Mouse (Mus musculus) left cerebral cortex, adult 9 months (tissue): ENCODE measurements around the gene Smndc1.

Source experiments
- DNase-seq, 2 experiments: peaks; one replicate each; pipeline ENCODE4 v3.0.0; 2022; ENCODE audit warnings: low spot score in 2 of 2

Gene Smndc1

DNA sequence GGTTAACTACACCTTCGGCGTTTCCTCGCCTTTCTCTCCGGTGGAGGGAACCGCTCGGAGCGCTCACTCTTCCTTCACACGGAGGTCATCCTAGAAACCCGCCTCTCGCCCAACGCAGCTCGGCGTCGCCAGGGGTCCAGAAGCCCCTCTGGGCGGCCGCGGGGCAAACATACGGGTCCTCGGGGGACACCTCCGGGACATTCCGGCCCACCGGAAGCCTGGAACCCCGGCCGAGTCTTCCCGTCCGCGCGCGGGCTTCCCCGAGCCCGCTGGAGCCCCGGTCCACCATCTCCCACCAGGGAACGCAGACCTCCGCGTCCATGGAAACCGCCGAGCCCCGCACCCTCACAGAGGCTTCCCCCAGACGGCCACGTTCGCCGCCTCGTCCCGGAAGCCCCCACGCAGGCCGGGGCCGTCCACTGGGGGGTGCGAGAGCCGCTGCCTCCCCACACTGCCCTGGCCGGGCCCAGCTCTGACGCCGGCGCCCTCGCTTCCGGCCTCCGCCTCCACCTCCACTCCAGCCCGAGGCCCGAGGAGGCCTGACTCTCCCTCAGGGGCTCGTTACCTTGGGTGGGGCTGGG lies 437 bp downstream of the Smndc1 start:
- no peak for DNase-seq

GRCm38 (mm10) chr19:53389417-53389816 lies 961 bp downstream of the Smndc1 start:
- no peak for DNase-seq

- DNase-seq: no peak
Observed at GRCm38 (mm10) chr19:53383336-53383735, 7.0 kb downstream of the Smndc1 start.

GRCm38 (mm10) chr19:53378421-53378820 lies 12.0 kb downstream of the Smndc1 start:
- no peak for DNase-seq

DNA sequence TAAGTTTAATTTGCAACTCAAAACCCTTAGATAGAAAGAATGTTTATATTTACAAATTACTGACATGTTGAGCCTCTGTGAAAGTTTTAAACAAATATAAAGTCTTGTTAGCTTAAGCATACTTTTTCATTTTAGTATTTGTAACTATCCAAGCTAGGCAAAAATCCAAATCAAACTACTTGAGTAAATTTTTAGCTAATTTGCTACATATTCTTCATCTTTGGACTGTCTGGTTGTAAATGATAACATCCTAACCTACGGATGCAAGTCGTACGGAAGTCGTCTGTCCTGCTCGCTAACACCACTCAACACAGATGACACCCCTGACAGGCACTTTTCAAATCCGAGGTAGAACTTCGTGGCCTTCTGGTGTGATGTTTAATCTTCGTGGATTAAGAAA lies 12.7 kb downstream of the Smndc1 start:
- no peak for DNase-seq

DNA sequence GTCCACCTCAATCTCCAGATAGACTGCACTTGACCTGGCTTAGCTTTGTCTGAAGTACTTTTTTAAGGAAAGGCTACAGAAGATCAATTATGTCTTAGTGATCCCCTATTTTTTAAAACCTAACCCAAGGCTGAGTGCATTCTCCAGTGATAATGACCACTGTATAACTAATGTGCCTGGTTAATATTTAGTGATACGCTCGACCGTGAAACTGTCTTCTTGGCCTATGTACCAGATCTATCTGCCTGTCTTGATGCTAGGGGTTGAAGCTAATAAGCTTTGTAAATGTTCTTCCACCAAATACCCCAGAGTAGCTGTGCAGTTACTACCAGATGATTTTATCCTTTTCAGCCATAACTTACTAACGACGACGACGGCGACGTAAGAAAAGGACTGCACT lies 14.6 kb downstream of the Smndc1 start:
- no peak for DNase-seq

- no peak for DNase-seq
Observed at GRCm38 (mm10) chr19:53375299-53375698, 15.1 kb downstream of the Smndc1 start.

- no peak for DNase-seq
Observed at GRCm38 (mm10) chr19:53373570-53373969, 16.8 kb downstream of the Smndc1 start.

DNA sequence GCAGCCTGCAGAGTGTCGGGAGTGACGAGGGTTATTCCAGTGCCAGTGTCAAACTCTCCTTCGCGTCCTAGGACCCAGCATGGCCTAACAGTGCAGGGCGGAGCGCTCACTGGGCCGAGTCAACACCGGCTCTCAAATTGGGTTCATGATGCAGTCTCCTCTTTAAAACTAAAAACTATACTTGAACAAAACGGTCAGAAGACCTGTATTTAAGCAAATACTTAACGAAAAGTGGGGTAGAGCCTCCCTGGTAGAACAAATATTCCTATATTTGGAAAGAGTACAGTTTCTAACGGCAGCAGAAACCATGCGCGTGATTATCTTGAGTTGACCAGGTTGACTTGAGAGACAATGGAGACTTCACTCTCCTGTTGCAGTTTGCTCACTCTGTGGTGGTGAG lies 18.7 kb downstream of the Smndc1 start, which contains the start of gene Gm10197:
Gene Gm10197 (minus strand): TSS at position 101 of the 400 bp plus-strand sequence.
- no peak for DNase-seq

GRCm38 (mm10) chr19:53370233-53370632 lies 20.1 kb downstream of the Smndc1 start:
- DNase-seq: no peak

GRCm38 (mm10) chr19:53369469-53370043 lies 20.8 kb downstream of the Smndc1 start:
- DNase-seq: peak in 1 of 2 experiments; percentile 92

GRCm38 (mm10) chr19:53366881-53367280 lies 23.5 kb downstream of the Smndc1 start:
- DNase-seq: no peak

DNA sequence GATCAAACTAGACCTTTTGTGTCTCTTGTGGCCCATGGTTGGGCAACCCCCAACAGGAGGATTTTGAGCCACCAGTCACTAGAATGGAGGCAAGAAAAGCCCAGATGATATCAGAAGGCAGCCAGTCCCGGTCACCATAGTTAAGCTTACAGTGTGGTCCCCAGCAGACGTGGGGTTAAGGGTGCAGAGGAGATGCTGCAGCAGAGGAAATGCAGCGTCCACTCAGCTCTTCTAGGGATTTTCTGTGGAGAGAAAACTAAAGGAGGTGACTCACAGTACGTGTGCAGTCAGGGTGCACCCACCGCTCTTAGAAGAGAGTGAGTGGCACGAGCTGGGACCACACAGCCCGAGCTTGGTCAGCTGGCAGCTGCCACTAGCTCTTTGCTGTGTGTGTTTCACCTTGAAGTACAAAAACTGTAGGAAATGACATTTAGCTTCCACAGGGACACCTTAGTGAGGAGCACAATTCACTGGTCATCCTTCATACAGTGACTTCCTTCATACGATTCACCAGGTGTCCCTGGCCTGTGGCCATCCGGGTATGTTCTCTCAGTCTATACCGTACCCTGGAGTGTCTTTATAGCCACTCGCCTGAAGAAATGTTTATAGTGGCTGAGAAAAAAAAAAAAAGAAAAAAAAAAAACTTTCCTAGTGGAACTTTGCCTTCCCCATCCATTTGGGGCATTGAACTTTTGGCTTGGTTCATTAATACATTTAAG lies 24.2 kb downstream of the Smndc1 start:
- DNase-seq: no peak

DNA sequence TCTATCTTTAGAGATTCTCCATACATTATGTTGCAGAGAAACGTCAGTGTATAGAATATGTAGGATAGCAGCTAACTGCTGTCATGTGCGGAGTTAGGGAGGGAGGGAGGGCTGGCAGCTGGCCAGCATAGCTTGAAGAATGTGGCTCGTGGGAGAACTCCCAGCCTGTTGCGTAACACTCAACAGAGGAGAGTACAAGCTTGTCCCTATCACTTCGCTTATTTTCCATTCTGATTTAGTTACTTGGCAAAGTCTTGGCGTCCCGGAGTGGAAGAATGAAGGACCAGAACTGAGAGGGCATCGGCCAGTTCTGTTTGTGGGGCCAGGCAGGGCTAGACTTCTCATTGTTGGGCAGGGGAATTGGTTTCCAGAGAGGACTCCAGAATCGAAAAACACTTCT lies 25.4 kb downstream of the Smndc1 start:
- peak; percentile 39 to 69 for DNase-seq

GRCm38 (mm10) chr19:53364551-53364950 lies 25.8 kb downstream of the Smndc1 start:
- no peak for DNase-seq

GRCm38 (mm10) chr19:53362967-53363366 lies 27.4 kb downstream of the Smndc1 start:
- no peak for DNase-seq

- DNase-seq: peak; percentile 46 to 66
Observed at GRCm38 (mm10) chr19:53360265-53360958, 30.0 kb downstream of the Smndc1 start.

- DNase-seq: peak in 1 of 2 experiments; percentile 48
Observed at GRCm38 (mm10) chr19:53359160-53360033, 31.0 kb downstream of the Smndc1 start.

DNA sequence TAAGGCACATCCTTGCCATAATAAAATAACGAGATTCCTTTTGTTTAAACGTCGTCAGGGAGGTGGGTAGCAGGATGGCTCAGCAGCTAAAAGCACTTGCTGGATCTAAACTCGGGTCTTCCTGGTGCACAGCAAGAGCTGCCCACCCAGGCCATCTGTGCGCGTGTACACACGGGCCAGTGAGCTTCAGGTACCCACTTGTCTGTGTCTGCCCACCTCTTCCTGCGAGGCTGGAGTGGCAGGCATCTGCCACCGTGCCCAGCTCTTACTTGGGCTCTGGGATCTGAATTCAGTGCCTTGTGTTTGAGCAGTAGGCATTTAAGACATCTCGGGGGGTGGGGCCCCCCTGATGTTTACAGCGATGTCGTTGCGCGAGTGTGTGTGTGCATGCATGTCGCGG lies 35.3 kb downstream of the Smndc1 start:
- peak in 1 of 2 experiments; percentile 59 for DNase-seq

DNA sequence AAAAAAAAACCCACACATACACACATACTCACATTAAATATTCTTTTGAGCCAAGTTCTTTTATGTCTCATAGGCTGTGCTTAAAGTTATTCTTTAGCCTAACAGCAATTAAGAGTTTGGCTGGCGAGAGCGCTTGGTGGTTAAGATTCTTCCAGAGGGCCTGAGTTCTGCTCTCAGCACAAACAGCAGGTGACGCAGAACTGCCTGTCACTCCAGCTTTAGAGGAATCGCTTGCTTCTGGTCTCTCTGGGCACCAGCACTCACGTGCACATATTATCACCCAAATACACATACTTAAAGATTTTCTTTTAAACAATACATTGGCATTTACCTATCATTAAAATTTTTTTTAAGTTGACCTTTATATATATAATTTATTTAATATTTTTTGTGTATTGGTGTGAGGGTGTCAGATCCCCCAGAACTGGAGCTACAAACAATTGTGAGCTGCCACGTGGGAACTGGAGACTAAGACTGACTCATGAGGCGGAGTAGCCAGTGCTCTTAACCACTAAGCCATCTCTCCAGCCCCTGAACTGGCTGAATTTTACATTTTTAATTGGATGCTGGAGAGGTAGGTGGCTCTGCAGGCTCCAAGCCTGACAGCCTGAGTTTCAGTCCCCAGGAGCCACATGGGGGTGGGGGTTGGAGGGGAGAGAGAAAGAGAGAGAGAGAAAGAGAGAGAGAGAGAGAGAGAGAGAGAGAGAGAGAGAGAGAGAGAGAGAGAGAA lies 35.9 kb downstream of the Smndc1 start:
- no peak for DNase-seq

GRCm38 (mm10) chr19:53353864-53354263 lies 36.5 kb downstream of the Smndc1 start:
- peak in 1 of 2 experiments; percentile 60 for DNase-seq
